In genomic region chr12:109839126-109839587, GRCm38 (mm10) we compare ENCODE assay signal across 9 mouse cellular contexts.
DNase-seq lines count a peak whose midpoint lies in the region; ATAC-seq and TF ChIP-seq lines count a peak whose summit lies in the region.
"Had no signal": no experiment of that assay in that cellular context is flagged by ENCODE, and none has a peak within 500 bp of the region (broad histone marks: within the 10 kb centered on the region; RNA-seq: fewer than 3 reads in every experiment).

No protein-coding gene starts in this region.

- no peak for TF ChIP-seq EP300 in heart, adult 2 months (IDR thresholded peaks at IDR 0.05; ENCODE audit: insufficient read depth, low read depth, low read length)

- H3K27me3 ChIP-seq in heart, embryonic 12.5 days (replicated peaks): no peaks in the 10 kb centered on the region
- H3K27me3 ChIP-seq in heart, adult 2 months (ENCODE audit: control insufficient read depth, insufficient read depth, low read length): no peaks in the 10 kb centered on the region
- no peaks in the 10 kb centered on the region for H3K27me3 ChIP-seq in limb, embryonic 14.5 days (ENCODE audit: control insufficient read depth, insufficient read depth, low read length)
- H3K27me3 ChIP-seq: CH12.LX had no signal

- H3K9ac ChIP-seq in heart, embryonic 12.5 days: no peak overlapping the region
- no peak overlapping the region for H3K9ac ChIP-seq in heart, adult 2 months (ENCODE audit: low read depth, low read length)
- no peak overlapping the region for H3K9ac ChIP-seq in limb, embryonic 14.5 days (ENCODE audit: low read depth, low read length, severe bottlenecking)

- no peak overlapping the region for H3K4me2 ChIP-seq in heart, embryonic 12.5 days
- no peak overlapping the region for H3K4me2 ChIP-seq in limb, embryonic 14.5 days (replicated peaks; ENCODE audit: low read depth, low read length, severe bottlenecking)

- H3K27ac ChIP-seq in heart, embryonic 12.5 days (ENCODE audit: poor library complexity, severe bottlenecking): peak overlapping the region; percentile 49
- H3K27ac ChIP-seq in heart, adult 2 months: no peak overlapping the region
- H3K27ac ChIP-seq in limb, embryonic 14.5 days (replicated peaks; ENCODE audit: low read depth, low read length): no peak overlapping the region

- no peaks in the 10 kb centered on the region for H3K36me3 ChIP-seq in heart, embryonic 12.5 days
- H3K36me3 ChIP-seq in heart, adult 2 months (ENCODE audit: control insufficient read depth, insufficient read depth, low read length): no peaks in the 10 kb centered on the region
- H3K36me3 ChIP-seq in limb, embryonic 14.5 days (ENCODE audit: control insufficient read depth, insufficient read depth, low read length): no peaks in the 10 kb centered on the region

- intact Hi-C loops in heart, adult 2 months (cut with DNase I): loop anchor here (10.0 kb wide), 1 partner anchor 536 kb away; no protein-coding TSS in a partner anchor

- TF ChIP-seq POLR2A in heart, adult 2 months (IDR thresholded peaks at IDR 0.05; ENCODE audit: insufficient read depth, low read depth, low read length): no peak
- TF ChIP-seq POLR2A in limb, embryonic 14.5 days (IDR thresholded peaks at IDR 0.05; ENCODE audit: borderline replicate concordance, extremely low read depth, insufficient read depth, insufficient read length): no peak

- DNase-seq in heart, adult 2 months: no peak
- peak; percentile 58 for DNase-seq in testis, postnatal 10 days (ENCODE audit: low spot score)
- no peak for DNase-seq in testis, postnatal 14 days (ENCODE audit: low spot score)
- peak; percentile 62 for DNase-seq in limb, embryonic 14.5 days (ENCODE audit: low spot score)
- no peak for DNase-seq in adrenal gland, adult 2 months
- DNase-seq in spleen, adult 18-20 months: no peak
- DNase-seq in adrenal gland, adult (ENCODE audit: inconsistent age in 2 of 2, low spot score in 1 of 2): no peak

- no peaks in the 10 kb centered on the region for H3K79me2 ChIP-seq in heart, adult 2 months (replicated peaks; ENCODE audit: control insufficient read depth, insufficient read depth, low read length)

- H3K4me1 ChIP-seq in heart, embryonic 12.5 days (replicated peaks): peaks cover 61% of the 10 kb centered on the region
- H3K4me1 ChIP-seq in heart, adult 2 months (ENCODE audit: control insufficient read depth, insufficient read depth, low read length): no peaks in the 10 kb centered on the region
- H3K4me1 ChIP-seq in limb, embryonic 14.5 days (ENCODE audit: control insufficient read depth, insufficient read depth, low read length): peaks cover 33% of the 10 kb centered on the region

- 25% methylated on average over 9 of the region's 9 CpGs for WGBS in heart, embryonic 12.5 days
- WGBS in heart, adult 2 months: 38% methylated on average over 9 of the region's 9 CpGs
- 28% methylated on average over 9 of the region's 9 CpGs for WGBS in limb, embryonic 14.5 days

- ATAC-seq in heart, embryonic 12.5 days (ENCODE audit: insufficient number of reproducible peaks, low FRiP score): peak; percentile 54; the same call in 1 of the 2 replicates
- ATAC-seq in limb, embryonic 14.5 days (ENCODE audit: low FRiP score, low read depth): peak; percentile 70; the same call in 1 of the 2 replicates

- no peak overlapping the region for H3K4me3 ChIP-seq in heart, embryonic 12.5 days
- no peak overlapping the region for H3K4me3 ChIP-seq in heart, adult 2 months
- H3K4me3 ChIP-seq in limb, embryonic 14.5 days (replicated peaks; ENCODE audit: low read length): no peak overlapping the region

- no peaks in the 10 kb centered on the region for H3K9me3 ChIP-seq in heart, embryonic 12.5 days (replicated peaks)
- no peaks in the 10 kb centered on the region; the same call in 1 of the 2 replicates for H3K9me3 ChIP-seq in limb, embryonic 14.5 days (ENCODE audit: control insufficient read depth, low read length)

- TF ChIP-seq CTCF in heart, adult 2 months (IDR thresholded peaks at IDR 0.05): no peak

Comparison
In these comparisons a context has a peak if more than half of its experiments do, and no peak if none do; other contexts are left out.
1. DNase-seq: peak in testis, postnatal 10 days (single experiment) and limb, embryonic 14.5 days (single experiment); none in heart, adult 2 months (0 of 2), testis, postnatal 14 days (single experiment), adrenal gland, adult 2 months (single experiment), spleen, adult 18-20 months (0 of 2) and adrenal gland, adult (0 of 2).